Mouse (Mus musculus): ENCODE results near the gene Dnajc8.

GRCm38 (mm10) chr4:132490273-132491010, 44.9 kb upstream of the Dnajc8 start:
- TF ChIP-seq POLR2A (IDR thresholded peaks at IDR 0.05; ENCODE audit: low read depth, low read length) (no peak), CTCF (IDR thresholded peaks at IDR 0.05; ENCODE audit: extremely low read depth, insufficient read length, insufficient replicate concordance, low read depth, low read length) (no peak)

Measured in small intestine, adult 2 months (tissue).